Mouse (Mus musculus) forebrain, embryonic 13.5 days (tissue): ENCODE data around the gene Npm1. TPM values are rescaled to one million over a fixed set of nuclear protein-coding genes. Genes with fewer than 3 reads are reported as not detected.

Experiments used
- ATAC-seq: fragments of 200-750 bp; cut with Nextera tagmentation; 2 replicates; pipeline ENCODE4 v1.8.0; 2017
- H3K27ac ChIP-seq: fragments of 300-500 bp; sonication (generic); 2 replicates; pipeline ENCODE4 v1.5.1; 2015; ENCODE audit warnings: inconsistent platforms, mild to moderate bottlenecking, moderate library complexity
- H3K27me3 ChIP-seq: fragments of 300-500 bp; sonication (generic); 2 replicates; pipeline ENCODE4 v1.6.1; 2015; ENCODE audit warnings: mild to moderate bottlenecking, inconsistent platforms
- H3K36me3 ChIP-seq: fragments of 300-500 bp; sonication (generic); 2 replicates; pipeline ENCODE4 v1.6.1; 2015; ENCODE audit warnings: mild to moderate bottlenecking, inconsistent platforms; ENCODE audit not compliant: poor library complexity, severe bottlenecking
- H3K4me1 ChIP-seq: fragments of 300-500 bp; sonication (generic); 2 replicates; pipeline ENCODE4 v1.6.1; 2015; ENCODE audit warnings: inconsistent platforms
- H3K4me2 ChIP-seq: fragments of 300-500 bp; sonication (generic); 2 replicates; pipeline ENCODE4 v1.6.1; 2015; ENCODE audit warnings: inconsistent platforms, mild to moderate bottlenecking, moderate library complexity
- H3K4me3 ChIP-seq: fragments of 300-500 bp; sonication (generic); 2 replicates; pipeline ENCODE4 v1.5.1; 2015; ENCODE audit warnings: mild to moderate bottlenecking, inconsistent platforms
- H3K9ac ChIP-seq: fragments of 300-500 bp; sonication (generic); 2 replicates; pipeline ENCODE4 v1.6.1; 2015; ENCODE audit warnings: mild to moderate bottlenecking, inconsistent platforms
- H3K9me3 ChIP-seq: fragments of 300-500 bp; sonication (generic); replicated peaks from 2 replicates; pipeline ENCODE4 v1.6.1; 2016; ENCODE audit warnings: inconsistent platforms
- WGBS: fragments of 180-500 bp; shearing (Covaris S2); methylation state at CpG from one replicate; pipeline ENCODE4 v1.1.7; 2015; 5-methylcytosine and 5-hydroxymethylcytosine counted together
- polyA plus RNA-seq: library from polyadenylated mRNA; unstranded; fragments of >200 nt; fragmentation: Nextera tagmentation; extraction: Ambion mirVana; gene quantifications from 2 replicates; pipeline ENCODE4 v1.2.1, GENCODE M21; 2015

The Npm1 gene
- polyA plus RNA-seq, 1 experiment from 2014 or later = 786 TPM

- no peaks in the 10 kb centered on the region for H3K9me3 ChIP-seq
- H3K27me3 ChIP-seq = peaks cover 20% of the 10 kb centered on the region
- 26% methylated on average over 3 of the region's 3 CpGs for WGBS
- H3K9ac ChIP-seq = no peak overlapping the region
- ATAC-seq = no peak
- H3K4me1 ChIP-seq = peaks cover 33% of the 10 kb centered on the region
- no peak overlapping the region for H3K4me3 ChIP-seq
- no peak overlapping the region for H3K27ac ChIP-seq
- H3K36me3 ChIP-seq = peaks cover 39% of the 10 kb centered on the region
- no peak overlapping the region for H3K4me2 ChIP-seq
Observed at GRCm38 (mm10) chr11:33149088-33149436, 13.9 kb downstream of the Npm1 start.

GRCm38 (mm10) chr11:33148338-33149087 is 14.5 kb downstream of the Npm1 start:
- Histone ChIP-seq H3K27ac (peak overlapping the region; percentile 32; the same call in 1 of the 2 replicates), H3K9ac (no peak overlapping the region), H3K27me3 (peaks cover 25% of the 10 kb centered on the region), H3K36me3 (peaks cover 35% of the 10 kb centered on the region), H3K4me3 (peak overlapping the region; percentile 50), H3K4me1 (peaks cover 38% of the 10 kb centered on the region), H3K9me3 (no peaks in the 10 kb centered on the region), H3K4me2 (peak overlapping the region; percentile 74)
- ATAC-seq = peak; percentile 48
- 10% methylated on average over 23 of the region's 23 CpGs for WGBS

- H3K4me3 ChIP-seq = peak overlapping the region; percentile 50
- H3K9me3 ChIP-seq = no peaks in the 10 kb centered on the region
- H3K4me2 ChIP-seq = peak overlapping the region; percentile 74
- H3K4me1 ChIP-seq = peaks cover 38% of the 10 kb centered on the region
- peak overlapping the region; percentile 32 for H3K27ac ChIP-seq
- H3K9ac ChIP-seq = peak overlapping the region; percentile 66
- ATAC-seq = peak; percentile 62
- peaks cover 33% of the 10 kb centered on the region for H3K27me3 ChIP-seq
- peaks cover 32% of the 10 kb centered on the region for H3K36me3 ChIP-seq
- under 1% methylated on average over 51 of the region's 85 CpGs for WGBS
Observed at GRCm38 (mm10) chr11:33147572-33148337, 15.3 kb downstream of the Npm1 start.

GRCm38 (mm10) chr11:33147171-33147571 is 15.8 kb downstream of the Npm1 start, which contains the start of gene Fgf18:
Fgf18 (minus strand) TSS chr11:33147400.
- Histone ChIP-seq H3K27ac (peak within 1 kb of the TSS; percentile 32), H3K36me3 (peaks cover 29% of the 10 kb centered on the region), H3K4me1 (peaks cover 38% of the 10 kb centered on the region), H3K9ac (peak within 1 kb of the TSS; percentile 66), H3K4me3 (peak within 1 kb of the TSS; percentile 50), H3K4me2 (peak within 1 kb of the TSS; percentile 74), H3K9me3 (no peaks in the 10 kb centered on the region), H3K27me3 (peaks cover 35% of the 10 kb centered on the region)
- ATAC-seq = peak; percentile 54
- WGBS = under 1% methylated on average over 30 of the region's 53 CpGs

- Histone ChIP-seq H3K9me3 (no peaks in the 10 kb centered on the region), H3K27ac (peak overlapping the region; percentile 32; the same call in 1 of the 2 replicates), H3K27me3 (peaks cover 35% of the 10 kb centered on the region), H3K36me3 (peaks cover 24% of the 10 kb centered on the region), H3K9ac (peak overlapping the region; percentile 66), H3K4me2 (peak overlapping the region; percentile 74), H3K4me1 (peaks cover 38% of the 10 kb centered on the region), H3K4me3 (peak overlapping the region; percentile 50)
- ATAC-seq = peak; percentile 14; the same call in 1 of the 2 replicates
- under 1% methylated on average over 30 of the region's 30 CpGs for WGBS
Observed at GRCm38 (mm10) chr11:33146651-33147131, 16.3 kb downstream of the Npm1 start.

- peak overlapping the region; percentile 74 for H3K4me2 ChIP-seq
- H3K27ac ChIP-seq = peak overlapping the region; percentile 19; the same call in 1 of the 2 replicates
- H3K36me3 ChIP-seq = peaks cover 18% of the 10 kb centered on the region
- ATAC-seq = peak; percentile 62
- peak overlapping the region; percentile 50 for H3K4me3 ChIP-seq
- H3K9ac ChIP-seq = no peak overlapping the region
- WGBS = 3% methylated on average over 8 of the region's 9 CpGs
- no peaks in the 10 kb centered on the region for H3K9me3 ChIP-seq
- H3K4me1 ChIP-seq = peaks cover 38% of the 10 kb centered on the region
- peaks cover 35% of the 10 kb centered on the region for H3K27me3 ChIP-seq
Observed at GRCm38 (mm10) chr11:33146143-33146497, 16.9 kb downstream of the Npm1 start.

- Histone ChIP-seq H3K4me2 (peak overlapping the region; percentile 74), H3K4me3 (peak overlapping the region; percentile 50), H3K27ac (no peak overlapping the region; the same call in 1 of the 2 replicates), H3K9me3 (no peaks in the 10 kb centered on the region), H3K27me3 (peaks cover 35% of the 10 kb centered on the region), H3K9ac (no peak overlapping the region), H3K36me3 (peaks cover 12% of the 10 kb centered on the region), H3K4me1 (peaks cover 38% of the 10 kb centered on the region)
- WGBS = 12% methylated on average over 7 of the region's 7 CpGs
- peak; percentile 5; the same call in 1 of the 2 replicates for ATAC-seq
Observed at GRCm38 (mm10) chr11:33145201-33146142, 17.5 kb downstream of the Npm1 start.

GRCm38 (mm10) chr11:33143906-33144305 is 19.1 kb downstream of the Npm1 start:
- Histone ChIP-seq H3K9me3 (no peaks in the 10 kb centered on the region), H3K9ac (no peak overlapping the region), H3K36me3 (no peaks in the 10 kb centered on the region), H3K27ac (no peak overlapping the region), H3K4me1 (peaks cover 38% of the 10 kb centered on the region), H3K4me3 (no peak overlapping the region), H3K4me2 (no peak overlapping the region), H3K27me3 (peaks cover 40% of the 10 kb centered on the region)
- 4% methylated on average over 9 of the region's 9 CpGs for WGBS
- ATAC-seq = no peak

GRCm38 (mm10) chr11:33142801-33143200 is 20.2 kb downstream of the Npm1 start:
- 87% methylated on average over 1 of the region's 1 CpGs for whole genome bisulfite sequencing
- Histone ChIP-seq H3K4me1 (peaks cover 33% of the 10 kb centered on the region), H3K4me2 (no peak overlapping the region), H3K9ac (no peak overlapping the region), H3K36me3 (no peaks in the 10 kb centered on the region), H3K4me3 (no peak overlapping the region), H3K9me3 (no peaks in the 10 kb centered on the region), H3K27me3 (peaks cover 41% of the 10 kb centered on the region), H3K27ac (no peak overlapping the region)
- no peak for ATAC-seq

GRCm38 (mm10) chr11:33140111-33140460 is 22.9 kb downstream of the Npm1 start:
- 89% methylated on average over 5 of the region's 5 CpGs for WGBS

GRCm38 (mm10) chr11:33139458-33140110 is 23.4 kb downstream of the Npm1 start:
- 80% methylated on average over 9 of the region's 9 CpGs for WGBS
- no peak overlapping the region for H3K9ac ChIP-seq
- peaks cover 26% of the 10 kb centered on the region for H3K27me3 ChIP-seq
- no peaks in the 10 kb centered on the region for H3K36me3 ChIP-seq
- H3K4me2 ChIP-seq = no peak overlapping the region
- H3K4me1 ChIP-seq = peaks cover 9% of the 10 kb centered on the region; the same call in 1 of the 2 replicates
- no peak overlapping the region for H3K4me3 ChIP-seq
- no peak for ATAC-seq
- H3K9me3 ChIP-seq = no peaks in the 10 kb centered on the region
- H3K27ac ChIP-seq = no peak overlapping the region

More at GRCm38 (mm10) chr11:33140111-33140460, 22.9 kb downstream of the Npm1 start:
- Histone ChIP-seq H3K27me3 (peaks cover 30% of the 10 kb centered on the region), H3K4me1 (peaks cover 12% of the 10 kb centered on the region), H3K4me3 (no peak overlapping the region), H3K9ac (no peak overlapping the region), H3K36me3 (no peaks in the 10 kb centered on the region), H3K9me3 (no peaks in the 10 kb centered on the region), H3K27ac (no peak overlapping the region), H3K4me2 (no peak overlapping the region)
- no peak for ATAC-seq
